Mouse (Mus musculus) lung, postnatal 36 days (tissue): ENCODE data around the gene Gabrg3.

Experiments used
- DNase-seq: peaks from one replicate; pipeline ENCODE4 v3.0.0; 2022; ENCODE audit warnings: mixed read lengths

Gene Gabrg3

GRCm38 (mm10) chr7:57050906-57051635 lies 335.9 kb downstream of the Gabrg3 start:
- no peak for DNase-seq

- DNase-seq: no peak
These were observed 349.0 kb downstream of the Gabrg3 start for GRCm38 (mm10) chr7:57037861-57038421.

- no peak for DNase-seq
These were observed 386.3 kb downstream of the Gabrg3 start for GRCm38 (mm10) chr7:57000585-57001261.

GRCm38 (mm10) chr7:56997713-56998624 lies 389.0 kb downstream of the Gabrg3 start:
- no peak for DNase-seq

GRCm38 (mm10) chr7:56946398-56946797 lies 440.6 kb downstream of the Gabrg3 start:
- no peak for DNase-seq

GRCm38 (mm10) chr7:56941606-56942005 lies 445.4 kb downstream of the Gabrg3 start:
- no peak for DNase-seq

- DNase-seq: no peak
These were observed 449.0 kb downstream of the Gabrg3 start for GRCm38 (mm10) chr7:56938020-56938419.

- DNase-seq: no peak
These were observed 467.5 kb downstream of the Gabrg3 start for GRCm38 (mm10) chr7:56919499-56919898.

GRCm38 (mm10) chr7:56914862-56915261 lies 472.1 kb downstream of the Gabrg3 start:
- no peak for DNase-seq

GRCm38 (mm10) chr7:56899762-56900161 lies 487.2 kb downstream of the Gabrg3 start:
- DNase-seq: no peak

- no peak for DNase-seq
These were observed 519.5 kb downstream of the Gabrg3 start for GRCm38 (mm10) chr7:56867314-56868075.

GRCm38 (mm10) chr7:56843565-56843964 lies 543.4 kb downstream of the Gabrg3 start:
- DNase-seq: no peak

- no peak for DNase-seq
These were observed 561.5 kb downstream of the Gabrg3 start for GRCm38 (mm10) chr7:56825446-56825845.

GRCm38 (mm10) chr7:56801841-56802240 lies 585.1 kb downstream of the Gabrg3 start:
- no peak for DNase-seq

- no peak for DNase-seq
These were observed 607.9 kb downstream of the Gabrg3 start for GRCm38 (mm10) chr7:56779122-56779521.

- no peak for DNase-seq
These were observed 618.8 kb downstream of the Gabrg3 start for GRCm38 (mm10) chr7:56768216-56768615.

GRCm38 (mm10) chr7:56767796-56768195 lies 619.2 kb downstream of the Gabrg3 start:
- DNase-seq: no peak

- no peak for DNase-seq
These were observed 621.2 kb downstream of the Gabrg3 start for GRCm38 (mm10) chr7:56765612-56766445.

GRCm38 (mm10) chr7:56729225-56729624 lies 657.8 kb downstream of the Gabrg3 start:
- DNase-seq: no peak
